In the genomic region with DNA sequence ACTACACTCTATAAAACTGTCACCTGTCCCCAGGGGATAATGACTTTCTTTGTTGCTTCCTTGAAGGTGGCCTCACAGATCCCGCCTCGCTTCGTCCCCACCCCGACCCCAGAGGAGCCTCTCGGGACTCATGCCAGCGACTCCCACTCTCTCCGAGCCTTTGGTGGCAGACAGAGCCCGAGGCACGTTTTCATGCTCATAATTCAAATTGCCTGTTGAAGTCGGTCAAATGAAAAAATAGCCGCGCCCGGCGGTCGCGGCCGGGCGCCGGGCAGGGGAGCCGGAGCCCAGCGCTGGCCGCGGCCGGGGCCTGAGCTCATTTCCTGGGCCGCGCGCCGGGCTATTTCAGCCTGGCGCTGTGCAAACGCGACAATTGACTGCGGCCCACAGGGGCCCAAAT, we compare ENCODE assay signal across 9 mouse cellular contexts. TPM values are rescaled to one million over a fixed set of nuclear protein-coding genes. Genes with fewer than 3 reads are reported as not detected.
DNase-seq lines count a peak whose midpoint lies in the region; ATAC-seq and TF ChIP-seq lines count a peak whose summit lies in the region.
"Had no signal": no experiment of that assay in that cellular context is flagged by ENCODE, and none has a peak within 500 bp of the region (broad histone marks: within the 10 kb centered on the region; RNA-seq: fewer than 3 reads in every experiment).

No protein-coding gene starts in this region.

- no peak overlapping the region for H3K27ac ChIP-seq in forebrain, embryonic 13.5 days
- H3K27ac ChIP-seq in kidney, adult 2 months (ENCODE audit: insufficient read depth, low read depth, low read length): no peak overlapping the region
- H3K27ac ChIP-seq in midbrain, embryonic 10.5 days (replicated peaks): peak overlapping the region; percentile 80

- peak overlapping the region; percentile 71 for H3K9ac ChIP-seq in forebrain, embryonic 13.5 days

- H3K27me3 ChIP-seq in megakaryocyte, embryonic 14.5 days (replicated peaks): peaks cover 85% of the 10 kb centered on the region
- peaks cover 41% of the 10 kb centered on the region for H3K27me3 ChIP-seq in forebrain, embryonic 13.5 days
- H3K27me3 ChIP-seq in kidney, adult 2 months (replicated peaks; ENCODE audit: control insufficient read depth, insufficient read depth, low read length): 0 out of 2 replicates have a peak, but pooled peaks cover 2% of the 10 kb centered on the region
- H3K27me3 ChIP-seq in midbrain, embryonic 10.5 days (ENCODE audit: low read depth, poor library complexity, severe bottlenecking): peaks cover 71% of the 10 kb centered on the region

- no peak for TF ChIP-seq POLR2A in kidney, adult 2 months (IDR thresholded peaks at IDR 0.05; ENCODE audit: low read depth, low read length)

- WGBS in forebrain, embryonic 13.5 days: under 1% methylated on average over 28 of the region's 32 CpGs
- WGBS in kidney, adult 2 months: 3% methylated on average over 32 of the region's 32 CpGs
- WGBS in midbrain, embryonic 10.5 days: under 1% methylated on average over 32 of the region's 32 CpGs

- H3K4me3 ChIP-seq in megakaryocyte, embryonic 14.5 days (replicated peaks): peak overlapping the region; percentile 67
- peak overlapping the region; percentile 43 for H3K4me3 ChIP-seq in forebrain, embryonic 13.5 days
- no peak overlapping the region for H3K4me3 ChIP-seq in kidney, adult 2 months (ENCODE audit: insufficient read depth, low read depth, low read length)
- peak overlapping the region; percentile 56 for H3K4me3 ChIP-seq in midbrain, embryonic 10.5 days

- ATAC-seq in megakaryocyte, adult 5-6 weeks (ENCODE audit: poor library complexity, severe bottlenecking): no peak
- ATAC-seq in forebrain, embryonic 13.5 days: no peak
- ATAC-seq in frontal cortex, adult (ENCODE audit: low TSS enrichment): no peak

- H3K4me1 ChIP-seq in megakaryocyte, embryonic 14.5 days: peaks cover 12% of the 10 kb centered on the region
- peaks cover 5% of the 10 kb centered on the region; the same call in 1 of the 2 replicates for H3K4me1 ChIP-seq in forebrain, embryonic 13.5 days
- no peaks in the 10 kb centered on the region for H3K4me1 ChIP-seq in kidney, adult 2 months (ENCODE audit: control insufficient read depth, insufficient read depth, low read length)
- peaks cover 34% of the 10 kb centered on the region for H3K4me1 ChIP-seq in midbrain, embryonic 10.5 days

- peak; percentile 67 for DNase-seq in kidney, adult 2 months
- DNase-seq in midbrain, embryonic 10.5 days (ENCODE audit: low spot score): peak; percentile 49
- DNase-seq in spleen, adult 18-20 months: no peak

- H3K4me2 ChIP-seq in forebrain, embryonic 13.5 days: peak overlapping the region; percentile 78

- H3K36me3 ChIP-seq in megakaryocyte, embryonic 14.5 days (replicated peaks; ENCODE audit: low read length): no peaks in the 10 kb centered on the region
- H3K36me3 ChIP-seq in forebrain, embryonic 13.5 days (ENCODE audit: poor library complexity, severe bottlenecking): no peaks in the 10 kb centered on the region
- no peaks in the 10 kb centered on the region for H3K36me3 ChIP-seq in kidney, adult 2 months (ENCODE audit: control insufficient read depth, insufficient read depth, low read length)
- no peaks in the 10 kb centered on the region for H3K36me3 ChIP-seq in midbrain, embryonic 10.5 days

- TF ChIP-seq CTCF in kidney, adult 2 months (conservative IDR thresholded peaks at IDR 0.05; ENCODE audit: insufficient read depth, insufficient read length, low read depth, low read length): no peak

- H3K9me3 ChIP-seq in megakaryocyte, embryonic 14.5 days: no peaks in the 10 kb centered on the region
- H3K9me3 ChIP-seq in forebrain, embryonic 13.5 days (replicated peaks): no peaks in the 10 kb centered on the region
- no peaks in the 10 kb centered on the region for H3K9me3 ChIP-seq in midbrain, embryonic 10.5 days (replicated peaks)

RNA-seq across cellular contexts. Expression of a gene that starts 29.7 kb away (rescaled TPM):
- polyA plus RNA-seq in megakaryocyte, embryonic 14.5 days (2012; ENCODE audit: insufficient read depth, low replicate concordance): not detected in 2 replicates
- total RNA-seq in megakaryocyte, adult 5-6 weeks (2015): not detected in 2 replicates
- not detected in 2 replicates for total RNA-seq in megakaryocyte, adult 5-6 weeks (2017)
- 0.14 TPM in 1 of 2 replicates, not detected in the other for polyA plus RNA-seq in forebrain, embryonic 13.5 days (2015; fragmentation: Nextera tagmentation; extraction: Ambion mirVana)
- 2.0 TPM in 2 replicates for polyA plus RNA-seq in kidney, adult 2 months (2012; rRNA removed)
- 0.25 and 0.26 TPM in 2 replicates for polyA plus RNA-seq in midbrain, embryonic 10.5 days (2016; fragmentation: Nextera tagmentation; extraction: Ambion mirVana)
- total RNA-seq: adrenal gland, adult 18-20 months; neutrophil, adult 5-6 weeks had no signal

RNA-seq across cellular contexts. Expression of a gene that starts 42.9 kb away (rescaled TPM):
- not detected in 2 replicates for polyA plus RNA-seq in megakaryocyte, embryonic 14.5 days (2012; ENCODE audit: insufficient read depth, low replicate concordance)
- total RNA-seq in megakaryocyte, adult 5-6 weeks (2015): not detected in 2 replicates
- total RNA-seq in megakaryocyte, adult 5-6 weeks (2017): 0.15 TPM in 1 of 2 replicates, not detected in the other
- polyA plus RNA-seq in forebrain, embryonic 13.5 days (2015; fragmentation: Nextera tagmentation; extraction: Ambion mirVana): 0.17 and 0.30 TPM in 2 replicates
- 3.5 and 4.8 TPM in 2 replicates for polyA plus RNA-seq in kidney, adult 2 months (2012; rRNA removed)
- 0.11 and 0.30 TPM in 2 replicates for polyA plus RNA-seq in midbrain, embryonic 10.5 days (2016; fragmentation: Nextera tagmentation; extraction: Ambion mirVana)
- total RNA-seq: neutrophil, adult 5-6 weeks had no signal

RNA-seq across cellular contexts. Expression of a gene that starts 47.0 kb away (rescaled TPM):
- polyA plus RNA-seq in megakaryocyte, embryonic 14.5 days (2012; ENCODE audit: insufficient read depth, low replicate concordance): not detected in 2 replicates
- not detected in 2 replicates for total RNA-seq in megakaryocyte, adult 5-6 weeks (2015)
- total RNA-seq in megakaryocyte, adult 5-6 weeks (2017): not detected in 2 replicates
- polyA plus RNA-seq in forebrain, embryonic 13.5 days (2015; fragmentation: Nextera tagmentation; extraction: Ambion mirVana): not detected in 2 replicates
- polyA plus RNA-seq in kidney, adult 2 months (2012; rRNA removed): not detected in 2 replicates
- not detected in 2 replicates for polyA plus RNA-seq in midbrain, embryonic 10.5 days (2016; fragmentation: Nextera tagmentation; extraction: Ambion mirVana)
- total RNA-seq: adrenal gland, adult 18-20 months; neutrophil, adult 5-6 weeks had no signal

RNA-seq across cellular contexts. Expression of a gene that starts 49.7 kb away (rescaled TPM):
- polyA plus RNA-seq in megakaryocyte, embryonic 14.5 days (2012; ENCODE audit: insufficient read depth, low replicate concordance): 47.3 and 165 TPM in 2 replicates
- total RNA-seq in megakaryocyte, adult 5-6 weeks (2015): 24.9 and 30.3 TPM in 2 replicates
- total RNA-seq in megakaryocyte, adult 5-6 weeks (2017): 21.9 and 25.2 TPM in 2 replicates
- polyA plus RNA-seq in forebrain, embryonic 13.5 days (2015; fragmentation: Nextera tagmentation; extraction: Ambion mirVana): 8.5 and 8.7 TPM in 2 replicates
- 67.8 and 92.4 TPM in 2 replicates for polyA plus RNA-seq in kidney, adult 2 months (2012; rRNA removed)
- polyA plus RNA-seq in midbrain, embryonic 10.5 days (2016; fragmentation: Nextera tagmentation; extraction: Ambion mirVana): 12.2 and 13.1 TPM in 2 replicates

Comparison
In these comparisons a context has a peak if more than half of its experiments do, and no peak if none do; other contexts are left out.
1. DNase-seq: peak in kidney, adult 2 months (single experiment) and midbrain, embryonic 10.5 days (single experiment); none in spleen, adult 18-20 months (0 of 2).